Mouse (Mus musculus) G1E (cell line): ENCODE data around the gene Mbnl1.

Experiments used
- CTCF ChIP-seq: IDR thresholded peaks from 2 replicates; pipeline ENCODE4 v1.5.1; 2012; ENCODE audit warnings: low read depth, low read length, inconsistent platforms, mixed read lengths
- GATA1 ChIP-seq: IDR thresholded peaks from 2 replicates; pipeline ENCODE4 v1.6.1; 2012; ENCODE audit warnings: borderline replicate concordance, low read length, inconsistent platforms, mixed read lengths
- GATA2 ChIP-seq: IDR thresholded peaks from 2 replicates; pipeline ENCODE4 v1.6.1; 2012; ENCODE audit warnings: low read depth, low read length, inconsistent platforms, borderline replicate concordance
- POLR2AphosphoS5 ChIP-seq: IDR thresholded peaks from 2 replicates; pipeline ENCODE4 v1.6.1; 2012; ENCODE audit warnings: low read depth, low read length, inconsistent platforms; ENCODE audit not compliant: insufficient replicate concordance
- TAL1 ChIP-seq: conservative IDR thresholded peaks from 2 replicates; pipeline ENCODE4 v1.6.1; 2012; ENCODE audit warnings: low read depth, low read length, inconsistent platforms, mixed read lengths

- TF ChIP-seq CTCF (no peak), TAL1 (no peak), GATA1 (no peak), GATA2 (no peak), POLR2AphosphoS5 (no peak)
Measured at GRCm38 (mm10) chr3:60550492-60550891, 77.9 kb downstream of the Mbnl1 start.
